25 mouse cellular contexts compared by ENCODE assay signal in genomic region chr2:93269611-93270010, GRCm38 (mm10).
A peak's percentile ranks its signal among the peaks of the same experiment; 100 is the strongest.
DNase-seq lines count a peak whose midpoint lies in the region; ATAC-seq and TF ChIP-seq lines count a peak whose summit lies in the region.
"Had no signal": no experiment of that assay in that cellular context is flagged by ENCODE, and none has a peak within 500 bp of the region (broad histone marks: within the 10 kb centered on the region; RNA-seq: fewer than 3 reads in every experiment).

No protein-coding gene starts in this region.

- H3K4me3 ChIP-seq in heart, embryonic 11.5 days (ENCODE audit: low read depth, low read length) = no peak overlapping the region
- no peak overlapping the region for H3K4me3 ChIP-seq in hindbrain, embryonic 10.5 days
- no peak overlapping the region for H3K4me3 ChIP-seq in hindbrain, embryonic 12.5 days
- no peak overlapping the region for H3K4me3 ChIP-seq in midbrain, embryonic 10.5 days
- no peak overlapping the region for H3K4me3 ChIP-seq in midbrain, embryonic 16.5 days (ENCODE audit: low read depth, low read length)
- H3K4me3 ChIP-seq in hindbrain, postnatal 0 days (ENCODE audit: low read length) = no peak overlapping the region
- H3K4me3 ChIP-seq: embryonic facial prominence, embryonic 15.5 days; gastrocnemius, adult 2 months; heart, adult 2 months; midbrain, embryonic 15.5 days had no signal

- no peak overlapping the region for H3K4me2 ChIP-seq in heart, embryonic 11.5 days
- H3K4me2 ChIP-seq in hindbrain, embryonic 12.5 days (replicated peaks) = no peak overlapping the region
- no peak overlapping the region for H3K4me2 ChIP-seq in midbrain, embryonic 16.5 days (ENCODE audit: low read length)
- H3K4me2 ChIP-seq in hindbrain, postnatal 0 days (ENCODE audit: low read depth, low read length) = no peak overlapping the region
- H3K4me2 ChIP-seq: embryonic facial prominence, embryonic 15.5 days; lung, embryonic 14.5 days; midbrain, embryonic 15.5 days had no signal

- ATAC-seq in heart, embryonic 11.5 days (replicated peaks; ENCODE audit: insufficient number of reproducible peaks, low FRiP score, low TSS enrichment) = no peak
- no peak for ATAC-seq in hindbrain, embryonic 12.5 days (ENCODE audit: low FRiP score)
- ATAC-seq in midbrain, embryonic 16.5 days = no peak
- no peak for ATAC-seq in hindbrain, postnatal 0 days
- ATAC-seq: CD4-positive, CD25-positive, alpha-beta regulatory T cell, adult 4 months; forebrain, embryonic 16.5 days; midbrain, embryonic 15.5 days had no signal

- no peaks in the 10 kb centered on the region for H3K27me3 ChIP-seq in heart, embryonic 11.5 days (ENCODE audit: control insufficient read depth, insufficient read depth, low read length)
- no peaks in the 10 kb centered on the region for H3K27me3 ChIP-seq in hindbrain, embryonic 10.5 days (ENCODE audit: insufficient read depth, poor library complexity, severe bottlenecking)
- no peaks in the 10 kb centered on the region for H3K27me3 ChIP-seq in hindbrain, embryonic 12.5 days
- no peaks in the 10 kb centered on the region for H3K27me3 ChIP-seq in midbrain, embryonic 10.5 days (ENCODE audit: low read depth, poor library complexity, severe bottlenecking)
- no peaks in the 10 kb centered on the region for H3K27me3 ChIP-seq in midbrain, embryonic 16.5 days (ENCODE audit: control insufficient read depth, insufficient read depth, low read depth, low read length)
- H3K27me3 ChIP-seq in hindbrain, postnatal 0 days (ENCODE audit: insufficient read depth, low read length) = no peaks in the 10 kb centered on the region
- H3K27me3 ChIP-seq: embryonic facial prominence, embryonic 15.5 days; midbrain, embryonic 15.5 days had no signal

- H3K4me1 ChIP-seq in heart, embryonic 11.5 days (ENCODE audit: control insufficient read depth, insufficient read depth, low read length) = peaks cover 33% of the 10 kb centered on the region
- H3K4me1 ChIP-seq in hindbrain, embryonic 10.5 days (replicated peaks) = peaks cover 78% of the 10 kb centered on the region
- H3K4me1 ChIP-seq in hindbrain, embryonic 12.5 days = peaks cover 63% of the 10 kb centered on the region
- peaks cover 81% of the 10 kb centered on the region for H3K4me1 ChIP-seq in midbrain, embryonic 10.5 days
- peaks cover 15% of the 10 kb centered on the region; the same call in 1 of the 2 replicates for H3K4me1 ChIP-seq in midbrain, embryonic 16.5 days (ENCODE audit: control insufficient read depth, insufficient read depth, low read length)
- peaks cover 8% of the 10 kb centered on the region; the same call in 1 of the 2 replicates for H3K4me1 ChIP-seq in hindbrain, postnatal 0 days (ENCODE audit: insufficient read depth, low read length)

- no peak for TF ChIP-seq CTCF in hindbrain, postnatal 0 days (IDR thresholded peaks at IDR 0.05; ENCODE audit: low read depth)

- no peak for DNase-seq in heart, adult 9 months (ENCODE audit: low spot score in 2 of 2)
- DNase-seq in hindbrain, embryonic 10.5 days (ENCODE audit: low spot score) = no peak
- no peak for DNase-seq in midbrain, embryonic 10.5 days (ENCODE audit: low spot score)
- no peak for DNase-seq in hindbrain, postnatal 0 days (ENCODE audit: low spot score)
- DNase-seq: adrenal gland, postnatal 14 days; cerebellum, adult 18-20 months; kidney, adult 11 months; layer of hippocampus, postnatal 36 days; left cerebral cortex, postnatal 4 days; liver; right cerebral cortex, postnatal 4 days; thymus, adult 2 months; thymus, postnatal 36 days had no signal

- H3K36me3 ChIP-seq in heart, embryonic 11.5 days (ENCODE audit: control insufficient read depth, insufficient read depth, low read length) = no peaks in the 10 kb centered on the region
- H3K36me3 ChIP-seq in hindbrain, embryonic 10.5 days = 0 out of 2 replicates have a peak, but pooled peaks cover 5% of the 10 kb centered on the region
- no peaks in the 10 kb centered on the region for H3K36me3 ChIP-seq in hindbrain, embryonic 12.5 days
- H3K36me3 ChIP-seq in midbrain, embryonic 10.5 days = peaks cover 6% of the 10 kb centered on the region; the same call in 1 of the 2 replicates
- no peaks in the 10 kb centered on the region for H3K36me3 ChIP-seq in midbrain, embryonic 16.5 days (ENCODE audit: control insufficient read depth, insufficient read depth, low read length)
- no peaks in the 10 kb centered on the region for H3K36me3 ChIP-seq in hindbrain, postnatal 0 days (ENCODE audit: insufficient read depth, low read length)
- H3K36me3 ChIP-seq: embryonic facial prominence, embryonic 15.5 days; midbrain, embryonic 15.5 days had no signal

- 90% methylated on average over 10 of the region's 10 CpGs for WGBS in heart, embryonic 11.5 days (ENCODE audit: insufficient replicate concordance)
- WGBS in hindbrain, embryonic 10.5 days = 81% methylated on average over 10 of the region's 10 CpGs
- 79% methylated on average over 10 of the region's 10 CpGs for WGBS in hindbrain, embryonic 12.5 days
- 84% methylated on average over 10 of the region's 10 CpGs for WGBS in midbrain, embryonic 10.5 days
- 74% methylated on average over 10 of the region's 10 CpGs for WGBS in midbrain, embryonic 16.5 days
- WGBS in hindbrain, postnatal 0 days = 71% methylated on average over 10 of the region's 10 CpGs

- no peak overlapping the region for H3K9ac ChIP-seq in heart, embryonic 11.5 days (ENCODE audit: low read depth, low read length)
- H3K9ac ChIP-seq in hindbrain, embryonic 12.5 days = no peak overlapping the region
- no peak overlapping the region for H3K9ac ChIP-seq in midbrain, embryonic 16.5 days (ENCODE audit: low read depth, low read length)
- H3K9ac ChIP-seq in hindbrain, postnatal 0 days (replicated peaks; ENCODE audit: low read length) = no peak overlapping the region
- H3K9ac ChIP-seq: embryonic facial prominence, embryonic 15.5 days; liver, embryonic 14.5 days; lung, embryonic 14.5 days; midbrain, embryonic 15.5 days had no signal

- H3K9me3 ChIP-seq in heart, embryonic 11.5 days (replicated peaks; ENCODE audit: control insufficient read depth, low read length) = no peaks in the 10 kb centered on the region
- H3K9me3 ChIP-seq in hindbrain, embryonic 10.5 days = no peaks in the 10 kb centered on the region
- no peaks in the 10 kb centered on the region for H3K9me3 ChIP-seq in hindbrain, embryonic 12.5 days (replicated peaks)
- H3K9me3 ChIP-seq in midbrain, embryonic 10.5 days (replicated peaks) = no peaks in the 10 kb centered on the region
- H3K9me3 ChIP-seq in midbrain, embryonic 16.5 days (replicated peaks; ENCODE audit: control insufficient read depth, low read length, poor library complexity, severe bottlenecking) = no peaks in the 10 kb centered on the region
- no peaks in the 10 kb centered on the region for H3K9me3 ChIP-seq in hindbrain, postnatal 0 days (ENCODE audit: low read length)
- H3K9me3 ChIP-seq: embryonic facial prominence, embryonic 15.5 days; midbrain, embryonic 15.5 days had no signal

- 0 out of 2 replicates have a peak overlapping the region, but pooled peaks have one; percentile 25 for H3K27ac ChIP-seq in heart, embryonic 11.5 days (ENCODE audit: low read depth, low read length)
- peak overlapping the region; percentile 57; the same call in 1 of the 2 replicates for H3K27ac ChIP-seq in hindbrain, embryonic 10.5 days
- H3K27ac ChIP-seq in hindbrain, embryonic 12.5 days = no peak overlapping the region
- H3K27ac ChIP-seq in midbrain, embryonic 10.5 days (replicated peaks) = peak overlapping the region; percentile 39; the same call in 1 of the 2 replicates
- no peak overlapping the region for H3K27ac ChIP-seq in midbrain, embryonic 16.5 days (ENCODE audit: low read length)
- H3K27ac ChIP-seq in hindbrain, postnatal 0 days = no peak overlapping the region
- H3K27ac ChIP-seq: gastrocnemius, adult 2 months; kidney, postnatal 0 days; liver, embryonic 14.5 days; midbrain, embryonic 15.5 days had no signal

Comparison
In these comparisons a context has a peak if more than half of its experiments do, and no peak if none do; other contexts are left out.
1. H3K27ac ChIP-seq: peak in heart, embryonic 11.5 days (single experiment), hindbrain, embryonic 10.5 days (single experiment) and midbrain, embryonic 10.5 days (single experiment); none in hindbrain, embryonic 12.5 days (single experiment), midbrain, embryonic 16.5 days (single experiment) and hindbrain, postnatal 0 days (single experiment).